ENCODE assay signal across 8 mouse cellular contexts in the genomic region with DNA sequence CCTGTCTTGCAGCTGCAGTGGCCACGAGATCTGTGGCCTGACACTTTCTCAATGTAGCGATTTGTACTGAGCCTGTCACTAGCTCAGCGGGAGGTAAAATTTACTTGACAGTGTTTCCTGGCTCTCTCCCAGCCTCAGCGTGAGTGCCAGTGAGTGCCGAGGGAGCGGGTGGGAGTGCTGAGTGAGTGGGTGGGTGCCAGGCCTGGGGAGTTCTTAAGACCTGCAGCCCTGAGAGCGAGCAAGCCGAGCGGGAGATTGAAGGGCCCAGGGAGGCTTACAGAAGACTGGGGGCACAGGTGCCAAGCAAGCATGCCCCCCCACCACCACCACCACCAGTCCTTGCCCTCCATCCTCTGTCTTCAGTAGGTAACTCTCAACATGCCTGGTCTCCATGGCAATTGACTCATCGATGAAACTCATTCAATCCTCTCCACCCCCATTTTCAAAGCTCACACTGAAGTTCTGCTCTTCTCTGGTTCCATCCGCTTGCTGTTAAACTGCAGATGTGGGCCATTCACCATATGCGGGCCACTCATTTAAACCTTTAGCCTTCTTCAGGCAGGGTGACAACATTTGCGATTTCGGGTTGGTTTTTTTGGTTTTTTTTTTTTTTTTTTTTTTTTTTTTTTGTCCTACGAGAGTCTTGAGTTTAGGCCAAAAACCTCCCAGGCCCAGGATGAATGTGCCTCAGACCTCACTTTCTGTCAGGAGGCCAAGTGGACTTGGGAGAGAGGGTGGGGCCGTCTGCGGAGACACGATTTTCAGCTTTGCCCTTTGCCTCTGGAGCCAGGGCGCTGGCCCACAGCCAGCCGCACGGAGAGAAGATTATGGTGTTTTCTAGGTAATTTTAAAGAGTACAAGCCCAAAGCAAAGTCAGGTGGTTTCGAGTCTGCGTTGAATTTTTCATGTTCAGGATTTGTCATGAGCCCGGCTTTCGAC.
DNase-seq lines count a peak whose midpoint lies in the region; ATAC-seq and TF ChIP-seq lines count a peak whose summit lies in the region.

No protein-coding gene starts in this region.

- WGBS in midbrain, embryonic 11.5 days = 61% methylated on average over 25 of the region's 25 CpGs
- 69% methylated on average over 25 of the region's 25 CpGs for WGBS in midbrain, embryonic 10.5 days
- 10% methylated on average over 25 of the region's 25 CpGs for WGBS in forebrain, embryonic 16.5 days
- WGBS in stomach, embryonic 15.5 days = 37% methylated on average over 25 of the region's 25 CpGs

- TF ChIP-seq CTCF in layer of hippocampus, adult 2 months (conservative IDR thresholded peaks at IDR 0.05) = no peak

- H3K27me3 ChIP-seq in midbrain, embryonic 11.5 days (ENCODE audit: control insufficient read depth, insufficient read depth, low read length) = no peaks in the 10 kb centered on the region
- H3K27me3 ChIP-seq in midbrain, embryonic 10.5 days (ENCODE audit: low read depth, poor library complexity, severe bottlenecking) = no peaks in the 10 kb centered on the region
- H3K27me3 ChIP-seq in forebrain, embryonic 16.5 days (replicated peaks; ENCODE audit: control insufficient read depth, insufficient read depth, low read length) = no peaks in the 10 kb centered on the region
- H3K27me3 ChIP-seq in stomach, embryonic 15.5 days (replicated peaks) = no peaks in the 10 kb centered on the region

- no peak overlapping the region for H3K4me3 ChIP-seq in midbrain, embryonic 11.5 days (ENCODE audit: low read depth, low read length)
- no peak overlapping the region for H3K4me3 ChIP-seq in midbrain, embryonic 10.5 days
- peak overlapping the region; percentile 8; the same call in 1 of the 2 replicates for H3K4me3 ChIP-seq in forebrain, embryonic 16.5 days (replicated peaks; ENCODE audit: low read length)
- peak overlapping the region; percentile 36 for H3K4me3 ChIP-seq in layer of hippocampus, adult 2 months
- H3K4me3 ChIP-seq in stomach, embryonic 15.5 days (replicated peaks) = no peak overlapping the region

- H3K9ac ChIP-seq in midbrain, embryonic 11.5 days (ENCODE audit: low read length) = no peak overlapping the region
- H3K9ac ChIP-seq in forebrain, embryonic 16.5 days (replicated peaks; ENCODE audit: low read depth, low read length) = peak overlapping the region; percentile 0; the same call in 1 of the 2 replicates
- no peak overlapping the region for H3K9ac ChIP-seq in stomach, embryonic 15.5 days

- H3K4me1 ChIP-seq in midbrain, embryonic 11.5 days (ENCODE audit: control insufficient read depth, insufficient read depth, low read length) = no peaks in the 10 kb centered on the region
- H3K4me1 ChIP-seq in midbrain, embryonic 10.5 days = peaks cover 7% of the 10 kb centered on the region
- H3K4me1 ChIP-seq in forebrain, embryonic 16.5 days (replicated peaks; ENCODE audit: control insufficient read depth, insufficient read depth, low read length) = peaks cover 22% of the 10 kb centered on the region
- 0 out of 2 replicates have a peak, but pooled peaks cover 4% of the 10 kb centered on the region for H3K4me1 ChIP-seq in stomach, embryonic 15.5 days

- no peaks in the 10 kb centered on the region for H3K36me3 ChIP-seq in midbrain, embryonic 11.5 days (ENCODE audit: control insufficient read depth, insufficient read depth, low read length)
- no peaks in the 10 kb centered on the region for H3K36me3 ChIP-seq in midbrain, embryonic 10.5 days
- H3K36me3 ChIP-seq in forebrain, embryonic 16.5 days (ENCODE audit: control insufficient read depth, insufficient read depth) = no peaks in the 10 kb centered on the region
- H3K36me3 ChIP-seq in stomach, embryonic 15.5 days = no peaks in the 10 kb centered on the region

- ATAC-seq in midbrain, embryonic 11.5 days (ENCODE audit: low FRiP score) = 0 out of 2 replicates have a peak, but pooled peaks have one; percentile 24
- ATAC-seq in forebrain, embryonic 16.5 days = peak; percentile 76
- no peak; the same call in 1 of the 2 replicates for ATAC-seq in stomach, embryonic 15.5 days (ENCODE audit: insufficient read depth, low FRiP score, low read depth)
- ATAC-seq in activated CD4-positive, CD25-positive, alpha-beta regulatory T cell, adult 4 months = no peak

- no peak overlapping the region for H3K27ac ChIP-seq in midbrain, embryonic 11.5 days (ENCODE audit: low read depth, low read length)
- no peak overlapping the region for H3K27ac ChIP-seq in midbrain, embryonic 10.5 days (replicated peaks)
- peak overlapping the region; percentile 63 for H3K27ac ChIP-seq in forebrain, embryonic 16.5 days (ENCODE audit: low read length)
- H3K27ac ChIP-seq in layer of hippocampus, adult 2 months = no peak overlapping the region
- H3K27ac ChIP-seq in stomach, embryonic 15.5 days = no peak overlapping the region

- DNase-seq in midbrain, embryonic 11.5 days (ENCODE audit: low spot score, missing footprints) = no peak
- DNase-seq in midbrain, embryonic 10.5 days (ENCODE audit: low spot score) = no peak
- DNase-seq in heart, postnatal 4 days = peak; percentile 59
- peak; percentile 62 to 66 for DNase-seq in layer of hippocampus, adult 2 months (ENCODE audit: low spot score in 2 of 2)
- peak; percentile 14 for DNase-seq in lung, postnatal 25 days (ENCODE audit: low spot score)

- no peaks in the 10 kb centered on the region for H3K9me3 ChIP-seq in midbrain, embryonic 11.5 days (ENCODE audit: control insufficient read depth, low read length)
- no peaks in the 10 kb centered on the region for H3K9me3 ChIP-seq in midbrain, embryonic 10.5 days (replicated peaks)
- no peaks in the 10 kb centered on the region for H3K9me3 ChIP-seq in forebrain, embryonic 16.5 days (ENCODE audit: control insufficient read depth, low read length)
- H3K9me3 ChIP-seq in stomach, embryonic 15.5 days = no peaks in the 10 kb centered on the region

- H3K4me2 ChIP-seq in midbrain, embryonic 11.5 days = no peak overlapping the region
- peak overlapping the region; percentile 46 for H3K4me2 ChIP-seq in forebrain, embryonic 16.5 days (ENCODE audit: low read length)
- H3K4me2 ChIP-seq in stomach, embryonic 15.5 days = peak overlapping the region; percentile 39

Comparison
In these comparisons a context has a peak if more than half of its experiments do, and no peak if none do; other contexts are left out.
1. ATAC-seq: peak in midbrain, embryonic 11.5 days (single experiment) and forebrain, embryonic 16.5 days (single experiment); none in stomach, embryonic 15.5 days (single experiment) and activated CD4-positive, CD25-positive, alpha-beta regulatory T cell, adult 4 months (single experiment).
2. DNase-seq: peak in heart, postnatal 4 days (single experiment), layer of hippocampus, adult 2 months (2 of 2) and lung, postnatal 25 days (single experiment); none in midbrain, embryonic 11.5 days (single experiment) and midbrain, embryonic 10.5 days (single experiment).
3. H3K4me3 ChIP-seq: peak in forebrain, embryonic 16.5 days (single experiment) and layer of hippocampus, adult 2 months (single experiment); none in midbrain, embryonic 11.5 days (single experiment), midbrain, embryonic 10.5 days (single experiment) and stomach, embryonic 15.5 days (single experiment).